Mouse (Mus musculus) neural tube, embryonic 11.5 days (tissue): ENCODE results near the gene Slc9a9. TPM values are rescaled to one million over a fixed set of nuclear protein-coding genes. Genes with fewer than 3 reads are reported as not detected.

Source experiments
- ATAC-seq: fragments of 200-750 bp; cut with Nextera tagmentation; 2 replicates; pipeline ENCODE4 v1.8.0; 2017; ENCODE audit warnings: moderate number of reproducible peaks, mild to moderate bottlenecking, moderate TSS enrichment, moderate library complexity; ENCODE audit not compliant: insufficient read depth, low FRiP score, low TSS enrichment
- DNase-seq: peaks from one replicate; pipeline ENCODE4 v3.0.0-alpha.2; 2015; ENCODE audit warnings: low spot score
- H3K27ac ChIP-seq: fragments of 300-500 bp; sonication (generic); 2 replicates; pipeline ENCODE4 v1.5.1; 2014; ENCODE audit warnings: low read depth, mild to moderate bottlenecking, low read length
- H3K27me3 ChIP-seq: fragments of 300-500 bp; sonication (generic); 2 replicates; pipeline ENCODE4 v1.6.1; 2014; ENCODE audit warnings: mild to moderate bottlenecking, low read length, mixed read lengths; ENCODE audit not compliant: control insufficient read depth, insufficient read depth
- H3K36me3 ChIP-seq: fragments of 300-500 bp; sonication (generic); 2 replicates; pipeline ENCODE4 v1.6.1; 2014; ENCODE audit warnings: mild to moderate bottlenecking, low read length, moderate library complexity, mixed read lengths; ENCODE audit not compliant: control insufficient read depth, insufficient read depth
- H3K4me1 ChIP-seq: fragments of 300-500 bp; sonication (generic); 2 replicates; pipeline ENCODE4 v1.6.1; 2014; ENCODE audit warnings: low read length, mixed read lengths; ENCODE audit not compliant: control insufficient read depth, insufficient read depth
- H3K4me2 ChIP-seq: fragments of 300-500 bp; sonication (generic); 2 replicates; pipeline ENCODE4 v1.6.1; 2014; ENCODE audit warnings: low read depth, mild to moderate bottlenecking, moderate library complexity
- H3K4me3 ChIP-seq: fragments of 300-500 bp; sonication (generic); 2 replicates; pipeline ENCODE4 v1.5.1; 2014; ENCODE audit warnings: low read depth, low read length
- H3K9ac ChIP-seq: fragments of 300-500 bp; sonication (generic); 2 replicates; pipeline ENCODE4 v1.6.1; 2014; ENCODE audit warnings: mild to moderate bottlenecking, low read length
- H3K9me3 ChIP-seq: fragments of 300-500 bp; sonication (generic); 2 replicates; pipeline ENCODE4 v1.6.1; 2016; ENCODE audit warnings: low read length; ENCODE audit not compliant: control insufficient read depth
- WGBS: fragments of 180-500 bp; shearing (Covaris S2); extraction: QIAGEN DNeasy Blood & Tissue Kit; methylation state at CpG from one replicate; pipeline ENCODE4 v1.1.7; 2014; 5-methylcytosine and 5-hydroxymethylcytosine counted together
- polyA plus RNA-seq: library from polyadenylated mRNA; unstranded; fragments of >200 nt; fragmentation: Nextera tagmentation; extraction: Ambion mirVana; gene quantifications from 2 replicates; pipeline ENCODE4 v1.2.1, GENCODE M21; 2014

Gene Slc9a9
- polyA plus RNA-seq, 1 experiment from 2014 or later, result 4.6 TPM

DNA sequence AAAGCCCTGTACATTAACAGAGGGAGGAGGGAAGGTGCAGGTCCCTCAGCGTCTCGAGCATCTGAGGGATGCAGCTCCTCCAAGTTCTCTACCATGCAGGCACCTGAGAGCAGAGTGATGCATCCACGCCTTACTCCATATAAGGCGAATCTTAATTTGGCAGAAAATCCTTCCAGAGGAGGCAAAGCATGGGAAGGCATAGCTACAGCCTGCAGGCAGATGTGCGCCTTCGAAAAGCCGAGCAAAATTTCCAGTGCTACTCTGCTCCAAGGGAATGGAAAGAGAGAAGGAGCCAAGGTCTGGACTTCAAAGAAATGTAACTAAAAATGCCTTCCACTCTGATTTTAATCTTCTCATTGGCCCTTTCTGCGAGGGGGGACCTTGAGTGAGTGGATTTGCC lies 80.5 kb downstream of the Slc9a9 start:
- H3K4me3 ChIP-seq, result no peak overlapping the region
- no peaks in the 10 kb centered on the region for H3K9me3 ChIP-seq
- no peaks in the 10 kb centered on the region for H3K4me1 ChIP-seq
- no peaks in the 10 kb centered on the region for H3K36me3 ChIP-seq
- H3K9ac ChIP-seq, result no peak overlapping the region
- WGBS, result 88% methylated on average over 8 of the region's 8 CpGs
- no peak for DNase-seq
- no peaks in the 10 kb centered on the region for H3K27me3 ChIP-seq
- H3K27ac ChIP-seq, result no peak overlapping the region
- no peak for ATAC-seq
- H3K4me2 ChIP-seq, result no peak overlapping the region

DNA sequence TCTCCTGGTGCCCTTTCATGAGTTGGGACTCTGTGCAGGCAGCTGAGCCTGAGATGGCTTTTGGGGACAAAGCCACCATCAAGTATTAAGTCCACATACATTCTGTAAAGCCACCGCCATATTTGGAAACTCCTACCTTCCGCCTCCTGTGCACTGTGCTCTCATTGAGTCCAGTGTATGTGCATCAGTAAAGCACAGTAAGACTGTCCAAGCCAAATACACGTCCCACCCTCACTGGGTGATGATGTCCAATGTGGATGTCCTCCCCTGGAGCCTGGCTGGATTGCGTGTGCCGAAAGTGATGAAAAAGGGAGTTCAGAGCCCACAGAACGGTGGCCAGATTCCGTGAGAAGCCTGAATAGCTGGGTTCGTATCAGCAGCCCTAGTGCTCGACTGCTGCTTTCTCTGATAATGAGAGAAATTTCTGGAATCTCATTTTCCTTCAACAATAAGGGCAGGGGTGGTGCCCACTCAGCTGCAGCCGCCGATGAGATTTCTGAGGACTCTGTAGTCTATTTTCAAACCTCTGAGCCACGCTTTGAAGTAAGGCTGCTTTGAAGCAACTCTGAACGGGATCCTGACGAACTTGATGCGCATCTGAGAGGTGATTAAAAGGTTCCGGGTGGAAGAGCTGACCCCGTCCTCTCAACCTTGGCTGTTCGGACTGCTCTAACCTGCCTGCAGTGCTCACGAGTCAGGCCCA lies 81.4 kb downstream of the Slc9a9 start:
- Histone ChIP-seq H3K27me3 (no peaks in the 10 kb centered on the region), H3K9ac (no peak overlapping the region), H3K9me3 (no peaks in the 10 kb centered on the region), H3K4me3 (no peak overlapping the region), H3K27ac (no peak overlapping the region), H3K36me3 (no peaks in the 10 kb centered on the region), H3K4me2 (no peak overlapping the region), H3K4me1 (no peaks in the 10 kb centered on the region)
- ATAC-seq, result no peak
- DNase-seq, result no peak
- 82% methylated on average over 19 of the region's 19 CpGs for WGBS

DNA sequence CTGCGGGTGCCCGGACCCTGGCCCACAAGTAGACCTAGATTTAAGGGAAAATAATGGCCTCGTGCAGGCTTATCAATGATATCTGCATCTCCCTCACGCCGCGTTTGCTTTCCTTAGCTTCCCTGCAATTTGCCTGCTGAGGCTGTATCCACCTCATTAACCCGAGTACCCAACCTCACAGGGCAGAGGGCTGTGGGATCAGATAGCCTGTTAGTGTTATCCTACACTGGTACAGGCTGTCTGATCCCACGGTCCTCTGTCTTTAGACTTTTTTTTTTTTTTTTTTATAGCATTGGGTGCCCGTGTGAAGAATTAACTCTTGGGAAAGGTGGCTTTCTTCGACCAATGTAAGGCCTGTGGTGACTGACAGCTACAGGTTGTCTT lies 81.9 kb downstream of the Slc9a9 start:
- Histone ChIP-seq H3K36me3 (no peaks in the 10 kb centered on the region), H3K27me3 (no peaks in the 10 kb centered on the region), H3K4me3 (no peak overlapping the region), H3K27ac (no peak overlapping the region), H3K9ac (no peak overlapping the region), H3K4me1 (no peaks in the 10 kb centered on the region), H3K4me2 (no peak overlapping the region), H3K9me3 (no peaks in the 10 kb centered on the region)
- 71% methylated on average over 10 of the region's 10 CpGs for WGBS
- no peak for DNase-seq
- no peak for ATAC-seq

DNA sequence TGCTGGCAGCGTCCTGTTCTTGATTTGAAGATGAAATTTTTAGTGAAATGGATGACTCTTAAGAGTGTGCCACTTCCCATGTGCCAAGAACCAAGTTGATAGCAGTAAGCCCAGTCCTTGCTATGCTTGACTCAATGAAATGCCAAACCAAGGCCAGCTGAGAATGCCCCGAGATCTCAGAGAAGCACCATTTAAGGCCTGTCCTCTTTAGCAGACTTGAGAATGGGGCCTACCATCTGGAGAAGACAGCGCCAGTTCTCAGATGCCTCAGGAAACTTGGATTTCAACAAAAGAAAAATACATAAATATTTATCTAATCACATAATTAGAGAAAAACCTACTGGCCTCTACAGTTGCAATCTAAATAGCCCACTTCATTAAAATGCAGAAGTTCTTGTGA lies 82.4 kb downstream of the Slc9a9 start:
- DNase-seq, result no peak
- Histone ChIP-seq H3K27me3 (no peaks in the 10 kb centered on the region), H3K36me3 (no peaks in the 10 kb centered on the region), H3K4me1 (no peaks in the 10 kb centered on the region), H3K27ac (no peak overlapping the region), H3K9ac (no peak overlapping the region), H3K4me2 (no peak overlapping the region), H3K4me3 (no peak overlapping the region), H3K9me3 (no peaks in the 10 kb centered on the region)
- WGBS, result 93% methylated on average over 3 of the region's 3 CpGs
- ATAC-seq, result no peak

DNA sequence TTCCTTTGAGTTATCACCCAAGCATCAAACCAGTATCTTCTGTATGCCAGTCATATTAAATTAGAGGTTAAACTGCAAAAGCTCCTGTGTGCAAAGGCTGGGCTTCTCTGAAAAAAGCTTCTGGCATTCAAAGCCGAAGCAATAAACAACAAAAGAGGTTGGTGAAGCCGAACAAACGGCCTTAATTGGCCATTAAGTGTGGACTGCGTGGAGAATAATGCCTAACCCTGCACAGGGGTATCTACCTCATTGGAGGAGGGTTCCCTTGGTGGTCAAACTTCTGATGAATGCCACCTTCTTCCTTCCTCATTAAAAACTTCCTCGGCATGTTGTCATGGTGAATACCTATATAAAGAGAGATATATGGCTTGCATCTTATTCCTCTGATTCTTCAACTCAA lies 90.2 kb downstream of the Slc9a9 start:
- no peak overlapping the region for H3K4me2 ChIP-seq
- no peaks in the 10 kb centered on the region for H3K9me3 ChIP-seq
- no peak overlapping the region for H3K4me3 ChIP-seq
- H3K27ac ChIP-seq, result no peak overlapping the region
- no peak overlapping the region for H3K9ac ChIP-seq
- H3K36me3 ChIP-seq, result no peaks in the 10 kb centered on the region
- no peaks in the 10 kb centered on the region for H3K27me3 ChIP-seq
- WGBS, result 16% methylated on average over 5 of the region's 5 CpGs
- DNase-seq (no peak), ATAC-seq (no peak)
- H3K4me1 ChIP-seq, result no peaks in the 10 kb centered on the region; the same call in 1 of the 2 replicates

DNA sequence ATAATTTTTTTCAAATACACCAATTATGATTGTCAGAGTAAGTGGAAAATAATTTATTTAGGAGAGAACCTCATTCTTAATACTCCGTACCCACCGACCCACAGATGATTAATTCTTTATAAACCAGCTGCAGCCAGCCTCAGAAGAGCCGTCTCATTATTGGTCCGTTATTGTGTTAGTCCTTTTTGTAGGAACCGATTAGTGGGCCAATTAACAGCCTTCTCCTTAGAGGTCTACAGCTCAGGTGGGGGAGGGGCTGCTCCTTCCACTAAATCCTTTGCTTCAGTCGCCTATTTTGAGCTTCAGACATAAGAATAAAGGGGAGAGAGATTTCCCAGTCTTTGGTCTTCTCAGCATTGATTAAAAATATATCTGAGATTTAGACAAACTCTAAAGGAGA lies 98.4 kb downstream of the Slc9a9 start:
- H3K27ac ChIP-seq, result no peak overlapping the region
- DNase-seq (no peak), ATAC-seq (peak; percentile 38; the same call in 1 of the 2 replicates)
- H3K9me3 ChIP-seq, result no peaks in the 10 kb centered on the region
- no peaks in the 10 kb centered on the region for H3K27me3 ChIP-seq
- H3K4me2 ChIP-seq, result no peak overlapping the region
- no peak overlapping the region for H3K9ac ChIP-seq
- WGBS, result 61% methylated on average over 6 of the region's 6 CpGs
- no peaks in the 10 kb centered on the region for H3K4me1 ChIP-seq
- no peak overlapping the region for H3K4me3 ChIP-seq
- no peaks in the 10 kb centered on the region for H3K36me3 ChIP-seq

DNA sequence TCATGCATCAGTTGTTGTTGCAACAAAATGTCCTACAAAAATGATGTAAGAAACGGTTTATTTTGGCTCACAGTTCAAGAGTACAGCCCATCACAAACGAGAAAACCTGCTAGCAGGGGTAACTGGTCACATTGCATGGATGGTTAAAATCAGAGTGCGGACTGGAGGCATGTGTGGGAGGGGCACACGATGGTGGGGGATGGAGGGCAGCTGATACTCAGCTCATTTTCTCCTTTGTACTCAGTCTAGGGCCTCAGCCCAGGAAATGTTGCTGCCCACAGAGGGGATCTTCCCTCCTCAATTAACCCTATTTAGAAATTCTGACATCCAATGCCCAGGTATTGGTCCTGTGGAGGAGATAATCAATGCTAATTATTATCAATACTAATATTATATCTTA lies 98.8 kb downstream of the Slc9a9 start:
- no peak for DNase-seq
- no peak overlapping the region for H3K4me2 ChIP-seq
- H3K9ac ChIP-seq, result no peak overlapping the region
- no peaks in the 10 kb centered on the region for H3K27me3 ChIP-seq
- no peaks in the 10 kb centered on the region for H3K4me1 ChIP-seq
- 68% methylated on average over 4 of the region's 4 CpGs for WGBS
- no peaks in the 10 kb centered on the region for H3K9me3 ChIP-seq
- no peaks in the 10 kb centered on the region for H3K36me3 ChIP-seq
- H3K4me3 ChIP-seq, result no peak overlapping the region
- H3K27ac ChIP-seq, result no peak overlapping the region
- ATAC-seq, result no peak

DNA sequence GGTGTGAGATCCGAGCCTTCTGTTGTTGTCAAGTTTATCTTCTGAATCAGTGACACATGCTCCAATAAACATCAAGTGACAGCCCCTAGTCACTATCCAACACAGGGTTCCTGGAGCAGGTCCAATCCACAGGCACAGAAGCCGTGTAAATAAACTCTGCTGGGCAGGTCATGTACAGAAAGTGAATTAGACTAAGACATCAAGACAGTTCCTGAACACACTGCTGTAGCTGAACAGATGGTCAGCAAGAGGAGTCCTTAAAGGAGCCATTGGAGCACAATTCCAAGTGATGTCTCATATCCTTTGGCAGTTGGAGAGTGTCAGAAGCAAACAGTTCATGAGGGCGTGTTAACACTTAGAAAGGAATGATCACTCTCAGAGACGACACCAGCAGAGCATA lies 103.6 kb downstream of the Slc9a9 start:
- DNase-seq, result no peak
- H3K4me3 ChIP-seq, result no peak overlapping the region
- ATAC-seq, result no peak
- no peaks in the 10 kb centered on the region for H3K27me3 ChIP-seq
- no peaks in the 10 kb centered on the region for H3K4me1 ChIP-seq
- H3K27ac ChIP-seq, result no peak overlapping the region
- no peaks in the 10 kb centered on the region for H3K36me3 ChIP-seq
- H3K4me2 ChIP-seq, result no peak overlapping the region
- 79% methylated on average over 4 of the region's 4 CpGs for WGBS
- no peak overlapping the region for H3K9ac ChIP-seq
- H3K9me3 ChIP-seq, result no peaks in the 10 kb centered on the region

DNA sequence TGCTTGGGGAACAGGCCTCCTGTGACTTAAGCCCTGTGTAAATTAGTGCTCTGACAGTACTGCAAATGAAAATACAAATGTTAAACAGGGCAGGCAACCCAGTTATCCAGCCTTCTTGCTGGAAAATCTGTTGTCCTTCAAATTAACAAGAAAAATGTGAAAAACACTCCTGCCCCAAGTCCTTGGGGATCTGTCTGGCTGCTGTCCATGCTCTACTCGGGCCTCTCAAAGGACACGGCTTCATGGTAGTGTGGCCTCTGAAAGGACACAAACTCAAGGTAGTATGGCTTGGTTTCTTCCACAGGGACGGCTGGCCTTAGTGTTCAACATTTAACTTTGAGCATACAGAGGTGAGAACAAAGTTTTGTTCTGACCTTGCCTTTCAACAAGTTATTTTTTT lies 118.6 kb downstream of the Slc9a9 start:
- Histone ChIP-seq H3K4me2 (no peak overlapping the region), H3K36me3 (no peaks in the 10 kb centered on the region), H3K4me1 (no peaks in the 10 kb centered on the region), H3K9ac (no peak overlapping the region), H3K4me3 (no peak overlapping the region), H3K27ac (no peak overlapping the region), H3K27me3 (no peaks in the 10 kb centered on the region), H3K9me3 (no peaks in the 10 kb centered on the region)
- WGBS, result 86% methylated on average over 3 of the region's 3 CpGs
- DNase-seq, result no peak
- ATAC-seq, result no peak
